Mouse (Mus musculus): ENCODE data around the gene Amigo3.
A peak's percentile ranks its signal among the peaks of the same experiment; 100 is the strongest.

Gene Amigo3

DNA sequence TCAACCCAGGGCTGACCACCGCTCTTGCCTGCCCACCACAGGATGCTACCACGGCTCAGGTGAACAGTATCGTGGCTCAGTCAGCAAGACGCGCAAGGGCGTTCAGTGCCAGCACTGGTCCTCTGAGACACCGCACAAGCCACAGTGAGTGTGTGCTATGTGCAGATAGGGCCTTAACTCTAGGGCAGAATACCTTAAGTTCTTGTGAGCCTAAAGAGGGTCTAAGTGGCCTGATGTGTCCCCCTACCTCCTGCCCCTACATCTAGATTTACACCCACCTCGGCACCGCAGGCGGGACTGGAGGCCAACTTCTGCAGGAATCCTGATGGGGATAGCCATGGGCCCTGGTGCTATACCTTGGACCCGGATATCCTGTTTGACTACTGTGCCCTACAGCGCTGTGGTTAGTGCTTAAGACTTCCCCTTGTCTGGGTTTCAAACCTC, 30.1 kb downstream of the Amigo3 start, which contains the start of gene Rnf123:
Gene Rnf123, minus strand, starts transcription at position 359 of the 444 bp plus-strand sequence.
- DNase-seq (ENCODE audit: extremely low spot score, low read depth, low spot score): no peak

DNA sequence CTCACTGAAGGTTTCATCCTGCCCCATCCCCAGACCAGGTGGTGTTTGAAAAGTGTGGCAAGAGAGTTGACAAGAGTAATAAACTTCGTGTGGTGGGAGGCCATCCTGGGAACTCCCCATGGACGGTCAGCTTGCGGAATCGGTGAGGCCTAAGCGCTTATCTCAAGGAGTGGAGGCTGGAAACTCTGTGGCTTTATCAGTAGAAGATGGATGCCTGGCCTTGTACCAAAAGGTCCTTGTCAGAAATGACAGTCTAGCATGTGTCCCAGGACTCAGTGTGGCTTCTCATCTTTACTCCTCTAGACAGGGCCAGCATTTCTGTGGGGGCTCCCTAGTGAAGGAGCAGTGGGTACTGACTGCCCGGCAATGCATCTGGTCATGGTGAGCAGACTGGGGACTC, 30.6 kb downstream of the Amigo3 start:
- DNase-seq (ENCODE audit: extremely low spot score, low read depth, low spot score): no peak

DNA sequence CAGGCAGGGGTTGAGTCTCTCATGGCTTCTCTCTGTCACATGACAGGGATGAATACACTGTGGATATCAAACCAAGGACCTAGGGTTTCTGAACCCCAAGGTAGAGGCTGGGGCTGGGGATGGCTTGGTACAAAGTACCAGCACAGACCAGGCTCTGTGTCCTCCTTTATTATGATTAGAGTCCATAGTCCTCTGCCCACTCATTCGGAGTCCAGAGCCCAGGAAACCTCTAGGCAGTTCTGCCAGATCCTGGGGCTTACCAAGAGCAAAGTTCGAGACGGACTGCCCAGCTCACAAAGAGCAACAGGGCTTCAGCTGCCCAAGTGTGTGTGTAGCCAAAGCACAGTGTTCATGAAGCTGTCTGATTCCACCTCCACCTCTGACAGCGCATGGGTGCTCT, 32.3 kb downstream of the Amigo3 start:
- no peak for DNase-seq (ENCODE audit: extremely low spot score, low read depth, low spot score)

DNA sequence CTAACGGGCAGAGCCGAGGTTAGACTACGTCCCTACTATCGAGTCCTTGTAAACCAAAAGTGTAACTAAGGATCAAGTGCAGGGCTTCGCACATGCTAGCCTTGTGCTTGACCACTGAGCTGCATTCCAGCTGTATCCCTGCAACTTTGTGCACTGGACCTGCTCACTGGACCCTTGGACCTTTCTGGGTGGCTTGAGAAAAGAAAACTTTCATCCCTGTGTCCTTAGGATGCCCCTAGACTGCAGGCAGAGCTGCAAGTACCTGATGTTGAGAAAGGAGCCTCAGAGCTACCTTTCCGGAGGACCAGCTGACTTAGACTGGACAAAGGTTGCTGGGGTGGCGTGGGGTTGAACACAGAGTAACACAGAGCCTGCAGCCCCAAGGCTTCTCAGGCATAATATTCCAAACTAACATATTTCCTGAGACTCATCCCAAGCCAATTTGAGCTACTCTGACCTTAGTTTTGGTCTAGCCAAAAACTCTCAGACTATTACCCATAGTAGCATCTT, 37.7 kb downstream of the Amigo3 start:
- DNase-seq (ENCODE audit: extremely low spot score, low read depth, low spot score): no peak

DNA sequence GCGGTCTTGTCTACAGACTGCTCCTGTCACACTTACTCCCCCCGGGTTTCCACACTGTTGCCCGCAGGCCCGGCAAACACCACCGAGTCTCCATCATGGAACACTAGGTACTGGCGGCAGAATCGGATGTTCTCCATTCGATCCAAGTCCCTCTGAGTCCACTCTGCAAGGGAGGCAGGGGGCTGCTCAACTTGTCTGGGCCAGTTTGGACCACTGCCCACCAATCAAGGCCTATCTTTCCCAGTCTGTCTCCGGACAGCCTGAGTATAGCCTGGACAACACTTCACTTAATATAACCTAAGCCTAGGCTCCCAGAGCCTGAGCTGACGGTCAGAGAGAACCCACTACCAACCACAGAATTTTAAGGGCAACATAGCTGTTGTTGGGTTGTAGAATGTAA, 40.6 kb downstream of the Amigo3 start:
- no peak for DNase-seq (ENCODE audit: extremely low spot score, low read depth, low spot score)

DNA sequence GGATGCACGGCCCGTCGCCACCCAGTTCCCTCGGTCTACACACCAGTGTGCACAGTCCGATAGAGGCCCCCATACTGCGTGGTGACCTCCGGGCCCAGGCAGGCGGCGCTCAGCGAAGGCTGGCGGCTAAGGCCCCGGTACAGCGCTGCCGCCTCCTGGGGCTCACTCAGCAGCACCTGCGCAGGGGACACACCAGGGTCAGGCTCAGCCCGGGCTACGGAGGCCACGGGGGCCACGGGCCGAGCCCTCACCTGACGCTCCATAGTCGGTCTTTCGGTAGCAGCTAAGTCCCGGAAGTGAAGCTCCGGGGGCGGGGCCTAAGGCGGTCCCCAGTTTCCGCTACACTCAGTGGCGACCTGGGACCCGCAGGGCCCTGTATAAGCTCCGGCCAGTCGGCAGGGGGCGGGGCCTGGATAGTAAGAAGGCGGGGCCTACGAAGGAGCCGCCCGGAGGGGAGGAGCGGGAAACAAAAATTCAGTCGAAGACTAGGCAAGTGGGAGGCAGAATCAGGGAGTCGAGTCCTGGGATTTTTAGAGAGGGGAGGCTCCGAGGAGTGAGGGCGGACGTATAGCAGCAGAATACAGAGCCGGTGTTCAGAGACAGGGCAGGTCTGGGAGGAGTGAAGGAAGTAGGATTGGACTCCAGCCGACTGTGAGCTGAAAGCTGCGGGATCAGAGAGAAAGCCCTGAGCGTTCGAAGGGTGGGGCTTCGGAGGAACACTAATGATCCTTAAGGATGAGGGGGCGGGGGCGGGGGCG, 41.4 kb downstream of the Amigo3 start, which contains the start of gene Apeh:
Gene Apeh, minus strand, starts transcription at position 423 of the 758 bp plus-strand sequence.
- peak; percentile 77 for DNase-seq (ENCODE audit: extremely low spot score, low read depth, low spot score)

DNA sequence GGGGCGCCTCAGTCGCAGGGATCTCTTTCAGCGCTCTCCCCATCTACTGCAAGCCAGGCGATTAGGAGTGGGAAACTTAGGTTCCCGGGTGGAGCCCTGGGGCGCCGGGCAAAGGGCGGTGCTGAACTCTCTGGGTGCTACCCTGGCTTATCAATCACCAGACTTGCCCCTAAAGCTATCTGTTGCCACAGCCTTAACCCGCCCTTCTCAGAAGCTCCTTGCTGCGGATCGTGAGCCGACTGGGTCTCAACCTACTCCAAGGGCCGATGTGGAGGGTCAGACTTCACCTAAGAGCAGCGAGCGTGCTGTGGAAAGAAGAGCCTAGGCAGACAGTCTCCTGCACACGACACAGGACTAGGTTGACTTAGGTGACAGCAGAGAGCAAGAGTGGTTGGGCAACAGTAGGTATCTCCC, 42.0 kb downstream of the Amigo3 start:
- no peak for DNase-seq (ENCODE audit: extremely low spot score, low read depth, low spot score)

DNA sequence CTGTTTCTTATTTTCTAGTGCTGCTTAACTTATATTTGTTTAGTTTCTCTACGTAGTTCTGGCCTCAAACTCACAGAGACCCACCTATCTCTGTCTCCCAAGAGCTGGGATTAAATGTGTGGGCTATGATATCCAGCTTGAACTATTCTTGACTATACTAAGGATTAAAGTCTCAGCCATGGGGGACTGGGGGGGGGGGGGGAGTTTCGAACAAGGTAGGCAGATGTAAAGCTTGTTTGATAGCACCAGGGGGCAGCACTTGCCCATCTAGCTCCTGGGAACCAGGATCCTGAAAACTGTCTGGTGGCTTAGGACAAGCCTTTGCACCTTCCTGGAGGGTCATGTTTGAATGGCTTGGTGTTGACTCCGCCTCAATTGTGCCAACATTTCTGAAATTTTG, 42.6 kb downstream of the Amigo3 start:
- DNase-seq (ENCODE audit: extremely low spot score, low read depth, low spot score): no peak

DNA sequence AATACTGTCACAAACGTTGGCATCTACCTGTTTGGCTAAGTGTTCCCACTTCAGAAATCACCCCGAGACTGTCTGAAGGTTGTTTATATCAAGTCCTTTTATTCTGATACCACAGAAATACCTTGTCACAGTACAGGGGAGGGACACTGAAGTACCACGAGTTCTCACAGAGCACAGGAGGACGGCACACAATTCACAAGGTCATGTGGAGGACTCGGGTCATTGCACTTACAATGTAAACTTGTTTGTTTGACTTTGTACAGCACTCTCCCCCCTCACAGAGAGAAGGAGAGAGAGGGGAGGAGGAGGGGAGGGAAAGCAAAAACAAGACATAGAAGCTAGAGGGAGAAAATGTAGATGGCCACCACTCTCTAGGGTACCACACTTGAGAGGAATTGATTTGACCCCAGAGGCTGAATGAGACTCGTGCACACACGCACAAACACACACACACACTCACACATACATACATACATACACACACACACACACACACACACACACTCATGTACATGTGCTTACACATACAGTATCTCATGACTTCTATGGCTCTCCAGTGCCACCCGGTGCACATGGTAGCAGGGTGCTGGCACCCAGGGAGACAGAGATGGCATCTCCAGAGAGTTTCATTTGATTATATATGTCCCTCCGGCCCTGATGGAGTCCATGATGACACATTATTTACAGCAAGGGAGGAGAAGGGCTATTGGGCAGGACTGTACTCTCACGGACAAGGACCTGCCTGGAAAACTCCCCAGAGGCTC, 43.2 kb downstream of the Amigo3 start:
- no peak for DNase-seq (ENCODE audit: extremely low spot score, low read depth, low spot score)

DNA sequence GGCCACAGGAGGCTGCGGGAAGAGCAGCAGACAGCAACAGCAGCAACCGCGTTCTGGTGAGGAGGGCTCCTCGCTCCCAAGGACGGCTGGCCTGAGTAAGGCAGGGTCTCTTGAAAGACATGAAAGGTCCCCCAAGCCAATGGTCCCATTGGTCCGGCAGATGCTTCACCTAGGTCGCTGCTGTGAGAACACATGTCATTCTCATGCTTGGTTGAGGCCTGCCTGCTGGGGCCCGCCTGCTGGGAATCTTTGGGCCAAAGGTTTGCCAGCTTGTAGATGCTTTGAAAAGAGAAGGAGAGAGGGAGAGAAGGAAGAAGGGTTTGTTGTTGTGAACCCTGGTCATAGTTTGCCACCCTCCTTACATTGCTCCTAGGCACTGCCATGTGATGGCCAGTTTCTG, 46.7 kb downstream of the Amigo3 start:
- no peak for DNase-seq (ENCODE audit: extremely low spot score, low read depth, low spot score)

DNA sequence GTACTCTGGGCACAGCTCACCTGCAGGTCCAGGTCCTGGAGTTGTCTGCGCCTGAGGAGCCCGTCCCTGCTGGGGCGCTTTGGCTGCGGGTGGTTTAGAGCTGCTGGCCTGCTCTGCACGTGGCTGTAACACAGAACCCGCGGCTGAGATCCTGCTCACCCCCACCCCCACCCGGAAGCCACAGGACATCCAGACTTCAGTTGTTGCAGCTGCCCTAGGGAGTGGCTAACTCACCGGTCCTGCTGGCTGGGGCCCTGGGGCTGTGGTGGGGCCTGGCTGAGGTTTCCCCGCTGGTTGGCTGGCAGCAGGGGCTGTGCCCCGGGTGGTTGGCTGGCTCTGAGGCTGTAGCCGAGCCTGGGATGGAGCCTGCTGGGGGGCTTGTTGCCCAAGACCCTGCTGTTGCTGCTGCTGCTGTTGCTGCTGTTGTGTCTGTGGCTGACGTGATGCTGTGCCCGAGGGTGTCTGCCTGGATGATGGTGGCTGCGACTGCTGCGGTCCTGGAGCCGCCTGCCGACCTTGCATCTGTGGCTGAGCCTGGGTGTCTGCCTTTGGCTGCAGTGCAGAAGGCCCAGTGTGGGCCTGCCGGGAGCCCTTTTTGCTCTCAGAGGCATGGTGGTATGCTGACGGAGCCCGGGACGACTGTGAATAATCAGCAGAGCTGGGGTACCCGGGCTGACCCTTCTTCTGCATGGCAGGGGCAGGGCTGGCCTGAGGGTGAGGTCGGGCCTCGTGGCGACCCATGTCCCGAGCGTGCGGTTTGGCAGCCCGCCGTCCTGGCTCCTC, 52.0 kb downstream of the Amigo3 start:
- DNase-seq (ENCODE audit: extremely low spot score, low read depth, low spot score): no peak

Data from hindlimb bud, embryonic 11.5 days (tissue).